Mouse (Mus musculus): ENCODE measurements at regions not wholly inside any gene's neighbourhood (a gene's known extent, or its start where the extent isn't known, plus 50 kb on each side); places are given as distances from the start of the nearest gene placed in this dataset.

GRCm38 (mm10) chr9:47444168-47444567 is 85.8 kb upstream of the Cadm1 start:
- DNase-seq = no peak

- no peak for DNase-seq
These were observed 85.2 kb upstream of the Cadm1 start for GRCm38 (mm10) chr9:47444752-47445151.

- DNase-seq = no peak
These were observed 84.6 kb upstream of the Cadm1 start for GRCm38 (mm10) chr9:47445332-47445731.

DNA sequence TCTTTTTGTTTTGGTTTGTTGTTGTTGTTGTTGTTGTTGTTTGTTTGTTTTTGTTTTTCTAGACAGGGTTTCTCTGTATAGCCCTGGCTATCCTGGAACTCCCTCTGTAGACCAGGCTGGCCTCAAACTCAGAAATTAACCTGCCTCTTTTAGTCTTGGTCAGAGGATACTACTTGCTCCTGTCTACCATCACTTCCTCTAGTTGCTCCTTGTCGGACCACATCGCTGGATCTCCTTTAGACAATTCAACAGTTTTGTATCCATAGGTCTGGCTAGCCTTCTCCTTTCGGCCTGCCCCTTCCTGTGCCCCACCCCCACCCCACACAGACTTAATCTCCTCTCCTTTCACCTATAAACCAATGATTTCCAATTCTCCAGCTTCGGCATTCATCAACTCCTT is 77.2 kb upstream of the Cadm1 start:
- no peak for DNase-seq

- no peak for DNase-seq
These were observed 71.1 kb upstream of the Cadm1 start for GRCm38 (mm10) chr9:47458721-47459418.

DNA sequence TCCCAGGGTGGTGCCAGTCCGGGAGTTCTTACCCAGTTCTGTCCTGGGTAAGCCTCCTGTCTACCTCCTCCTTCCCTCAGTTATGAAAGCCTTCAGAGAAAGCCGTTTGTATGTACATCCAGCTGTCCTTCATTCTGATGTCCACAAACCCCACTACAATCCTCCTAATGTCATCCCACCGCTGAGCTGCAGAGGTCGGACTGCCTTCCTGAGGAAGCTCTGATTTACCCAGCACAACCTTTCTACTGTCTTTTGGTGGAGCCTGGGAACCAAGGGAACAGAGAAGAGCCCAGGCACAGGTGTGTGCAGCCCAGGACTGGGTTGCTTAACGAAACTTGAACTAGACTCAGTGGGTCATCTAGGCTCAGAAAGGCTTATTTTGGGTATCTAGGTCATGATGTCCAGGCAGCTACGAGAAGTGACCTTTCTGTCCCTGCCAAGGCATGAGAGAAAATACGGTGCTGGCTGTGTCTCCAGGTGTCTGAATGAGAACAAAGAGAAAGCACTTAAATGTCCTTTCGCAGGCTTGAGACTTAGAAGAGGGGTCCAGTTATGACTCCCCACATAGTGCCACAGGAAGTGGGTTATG is 70.4 kb upstream of the Cadm1 start:
- no peak for DNase-seq

GRCm38 (mm10) chr9:47460241-47460640 is 69.7 kb upstream of the Cadm1 start:
- no peak for DNase-seq

GRCm38 (mm10) chr9:47461915-47462314 is 68.1 kb upstream of the Cadm1 start:
- no peak for DNase-seq

- no peak for DNase-seq
These were observed 63.2 kb upstream of the Cadm1 start for GRCm38 (mm10) chr9:47466767-47467166.

- no peak for DNase-seq
These were observed 62.2 kb upstream of the Cadm1 start for GRCm38 (mm10) chr9:47467815-47468214.

DNA sequence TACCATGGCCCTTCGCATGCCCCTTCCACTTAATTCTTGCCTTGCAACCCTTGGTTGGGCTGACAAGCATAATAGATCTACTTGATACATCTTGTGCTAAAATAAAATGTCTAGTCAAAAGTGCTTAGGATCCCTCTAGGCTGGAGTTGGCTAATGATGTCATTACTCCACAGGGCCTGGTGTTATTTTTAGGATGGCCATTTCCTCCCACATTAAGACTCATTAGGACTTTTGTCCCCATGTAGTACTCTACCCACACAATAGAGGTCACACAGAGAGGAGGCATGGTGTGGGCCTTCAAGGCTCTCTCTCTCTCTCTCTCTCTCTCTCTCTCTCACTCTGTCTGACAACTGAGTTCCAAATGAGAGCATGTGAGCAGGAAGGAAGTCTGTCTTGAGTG is 60.4 kb upstream of the Cadm1 start:
- no peak for DNase-seq

- no peak for DNase-seq
These were observed 59.2 kb upstream of the Cadm1 start for GRCm38 (mm10) chr9:47470741-47471140.

GRCm38 (mm10) chr9:47471767-47472420 is 58.1 kb upstream of the Cadm1 start:
- peak; percentile 14 for DNase-seq

DNA sequence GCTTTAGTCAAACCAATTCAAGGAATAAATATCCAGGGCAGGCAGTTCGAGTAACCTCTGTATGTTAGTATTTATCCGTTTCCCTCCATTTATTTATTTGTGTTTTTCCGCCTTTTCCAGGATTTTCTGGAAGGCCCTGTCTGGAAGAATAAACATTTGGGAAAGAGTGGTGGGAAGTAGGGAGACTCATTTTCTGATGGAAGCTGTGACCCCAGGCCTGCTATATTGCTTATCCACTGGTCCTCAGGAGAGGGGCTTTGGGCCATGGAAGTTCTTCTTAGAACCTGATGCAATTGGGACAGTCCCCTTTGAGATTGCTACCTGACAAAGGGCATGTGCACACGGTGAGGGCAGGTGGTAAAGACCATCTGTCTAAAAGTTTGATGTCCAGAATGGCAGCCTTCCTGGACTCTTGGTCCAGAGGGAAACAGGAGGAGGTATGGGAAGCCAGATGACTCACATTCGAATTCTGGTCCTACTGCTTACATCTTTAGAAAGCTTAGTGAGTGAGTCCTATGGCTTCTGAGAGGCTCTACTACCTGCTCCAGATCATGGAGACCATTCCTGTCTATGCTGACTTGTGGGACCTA is 56.1 kb upstream of the Cadm1 start:
- no peak for DNase-seq

DNA sequence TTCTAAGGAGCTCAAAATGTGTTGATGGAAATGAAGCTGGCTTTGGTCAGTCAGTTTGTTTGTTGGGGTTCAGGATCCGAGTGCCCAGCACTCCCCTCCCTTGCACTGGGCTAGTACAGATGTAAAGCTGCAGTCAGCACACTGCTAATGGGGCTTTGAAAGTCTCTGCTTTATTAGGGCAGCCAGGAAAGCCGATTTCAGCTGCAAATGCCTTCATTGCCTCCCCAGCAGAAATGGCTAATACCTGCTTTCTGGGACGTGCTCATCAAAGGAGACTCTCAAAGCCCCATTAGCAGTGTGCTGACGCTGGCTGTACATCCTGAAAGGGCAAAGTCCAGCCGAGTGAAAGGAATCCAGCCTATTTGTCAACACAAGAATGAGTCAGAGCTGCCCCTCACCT is 55.2 kb upstream of the Cadm1 start:
- DNase-seq = no peak

DNA sequence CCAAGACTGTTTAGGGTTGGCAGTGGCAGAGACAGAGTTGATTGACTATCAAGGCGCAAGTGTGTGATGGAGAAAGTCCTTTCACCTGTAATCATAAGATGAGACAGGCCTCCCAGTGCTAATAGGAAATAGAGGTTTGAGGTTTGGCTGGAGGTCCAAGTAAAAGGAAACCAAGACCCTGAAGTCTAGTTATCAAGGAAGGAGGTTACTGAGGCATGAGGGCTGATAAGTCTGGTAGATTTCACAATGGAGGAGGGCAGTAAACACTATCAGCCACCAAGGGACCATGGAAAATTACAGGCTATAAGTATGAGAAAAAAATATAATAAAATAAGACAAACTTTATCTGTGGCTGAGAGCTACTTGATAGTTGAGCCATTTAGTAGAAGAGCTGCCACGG is 52.1 kb upstream of the Cadm1 start:
- no peak for DNase-seq

All from kidney, adult 9 months (tissue).